Mouse (Mus musculus) hindbrain, embryonic 15.5 days (tissue): ENCODE measurements at regions not wholly inside any gene's neighbourhood (a gene's known extent, or its start where the extent isn't known, plus 50 kb on each side); places are given as distances from the start of the nearest gene placed in this dataset.

Source experiments
- ATAC-seq: fragments of 200-750 bp; cut with Nextera tagmentation; 2 replicates; pipeline ENCODE4 v1.8.0; 2017; ENCODE audit warnings: low read depth, moderate number of reproducible peaks, moderate TSS enrichment; ENCODE audit not compliant: low FRiP score
- H3K27ac ChIP-seq: fragments of 300-500 bp; sonication (generic); replicated peaks from 2 replicates; pipeline ENCODE4 v1.5.1; 2015; ENCODE audit warnings: mild to moderate bottlenecking, inconsistent platforms
- H3K27me3 ChIP-seq: fragments of 300-500 bp; sonication (generic); 2 replicates; pipeline ENCODE4 v1.6.1; 2015; ENCODE audit warnings: control low read depth, inconsistent platforms
- H3K36me3 ChIP-seq: fragments of 300-500 bp; sonication (generic); 2 replicates; pipeline ENCODE4 v1.6.1; 2015; ENCODE audit warnings: control low read depth, inconsistent platforms
- H3K4me1 ChIP-seq: fragments of 300-500 bp; sonication (generic); replicated peaks from 2 replicates; pipeline ENCODE4 v1.6.1; 2015; ENCODE audit warnings: control low read depth, inconsistent platforms
- H3K4me2 ChIP-seq: fragments of 300-500 bp; sonication (generic); 2 replicates; pipeline ENCODE4 v1.6.1; 2015; ENCODE audit warnings: moderate library complexity, mild to moderate bottlenecking, inconsistent platforms
- H3K4me3 ChIP-seq: fragments of 300-500 bp; sonication (generic); 2 replicates; pipeline ENCODE4 v1.5.1; 2015; ENCODE audit warnings: mild to moderate bottlenecking, inconsistent platforms
- H3K9ac ChIP-seq: fragments of 300-500 bp; sonication (generic); 2 replicates; pipeline ENCODE4 v1.6.1; 2015; ENCODE audit warnings: inconsistent platforms
- H3K9me3 ChIP-seq: fragments of 300-500 bp; sonication (generic); 2 replicates; pipeline ENCODE4 v1.6.1; 2016; ENCODE audit warnings: control low read depth, inconsistent platforms
- WGBS: fragments of 180-500 bp; shearing (Covaris S2); methylation state at CpG from one replicate; pipeline ENCODE4 v1.1.7; 2015; 5-methylcytosine and 5-hydroxymethylcytosine counted together

DNA sequence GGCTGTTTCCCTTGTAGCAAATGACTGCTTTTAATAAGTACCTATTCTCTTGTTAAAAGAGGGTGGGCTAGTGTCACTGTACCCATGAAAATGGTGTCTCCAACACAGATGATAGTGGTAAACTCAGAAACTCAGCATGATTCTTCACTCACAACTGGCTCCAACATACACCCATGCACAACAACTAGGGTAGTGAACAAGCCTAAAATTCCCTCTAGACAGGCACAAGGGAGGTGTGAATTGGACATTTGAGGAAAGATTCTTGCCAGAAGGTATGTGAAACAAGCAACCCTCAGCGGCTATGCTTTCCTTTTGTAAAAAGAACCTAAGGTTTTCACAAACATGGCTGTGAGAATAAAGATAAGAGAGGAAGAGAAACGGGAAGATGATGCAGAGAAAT, 579.0 kb upstream of the Fam92a start:
- ATAC-seq = no peak
- Histone ChIP-seq H3K36me3 (no peaks in the 10 kb centered on the region), H3K9ac (no peak overlapping the region), H3K4me2 (no peak overlapping the region), H3K27ac (no peak overlapping the region), H3K27me3 (no peaks in the 10 kb centered on the region), H3K4me1 (no peaks in the 10 kb centered on the region), H3K9me3 (no peaks in the 10 kb centered on the region), H3K4me3 (no peak overlapping the region)
- WGBS = 79% methylated on average over 2 of the region's 2 CpGs

DNA sequence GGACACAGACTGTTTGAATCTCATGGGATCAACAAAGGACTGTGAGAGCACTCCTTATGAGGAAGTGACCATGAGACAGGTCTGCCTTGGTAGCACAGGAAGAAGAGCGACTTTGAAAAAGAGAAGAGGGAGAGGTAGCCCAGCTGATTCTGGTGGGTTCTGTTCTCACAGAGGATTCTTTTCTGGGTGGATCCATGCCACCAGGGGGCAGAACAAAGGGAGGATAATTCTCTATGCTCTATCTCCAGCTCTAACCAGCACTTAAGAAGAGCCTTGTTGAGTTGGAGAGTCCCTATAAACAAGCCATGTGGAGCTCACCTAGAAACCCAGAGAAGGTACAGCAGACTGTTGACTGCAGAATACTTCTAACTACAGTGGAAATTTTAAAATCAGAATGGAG, 578.1 kb upstream of the Fam92a start:
- no peak for ATAC-seq
- H3K36me3 ChIP-seq = no peaks in the 10 kb centered on the region
- no peaks in the 10 kb centered on the region for H3K4me1 ChIP-seq
- H3K9me3 ChIP-seq = no peaks in the 10 kb centered on the region
- no peak overlapping the region for H3K27ac ChIP-seq
- H3K9ac ChIP-seq = no peak overlapping the region
- H3K4me3 ChIP-seq = no peak overlapping the region
- H3K27me3 ChIP-seq = no peaks in the 10 kb centered on the region
- 96% methylated on average over 1 of the region's 1 CpGs for WGBS
- H3K4me2 ChIP-seq = no peak overlapping the region

DNA sequence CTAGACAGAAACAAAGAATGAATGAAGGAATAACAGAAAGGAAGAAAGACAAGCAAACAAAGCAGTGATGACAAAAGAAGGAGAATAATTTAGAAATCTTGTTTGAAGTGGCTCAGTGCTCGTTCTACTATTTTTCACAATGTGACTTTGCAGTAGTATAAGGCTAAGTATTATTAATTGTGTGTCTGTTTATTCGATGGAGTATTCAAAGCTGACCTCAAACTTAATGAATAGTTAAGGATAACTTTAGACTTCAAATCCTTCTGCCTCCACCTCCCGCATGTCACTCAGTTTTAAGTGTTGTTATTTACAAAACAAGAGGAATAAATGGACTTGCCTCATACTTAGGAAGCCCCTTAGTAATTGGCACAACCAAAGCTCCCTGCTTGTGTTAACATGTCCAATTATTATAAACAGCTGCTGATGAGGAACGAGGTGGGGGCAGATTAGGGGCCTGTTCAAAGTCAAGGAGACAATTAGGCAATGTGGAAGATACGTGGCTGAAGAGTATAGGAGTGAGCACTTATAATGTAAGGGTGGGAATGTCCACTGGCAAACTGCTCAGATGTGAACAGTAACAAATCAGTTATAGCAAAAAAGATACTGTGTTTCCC, 572.0 kb upstream of the Fam92a start:
- Histone ChIP-seq H3K4me1 (no peaks in the 10 kb centered on the region), H3K27me3 (no peaks in the 10 kb centered on the region), H3K27ac (no peak overlapping the region), H3K9me3 (no peaks in the 10 kb centered on the region), H3K4me2 (no peak overlapping the region), H3K9ac (no peak overlapping the region), H3K36me3 (no peaks in the 10 kb centered on the region), H3K4me3 (no peak overlapping the region)
- 67% methylated on average over 5 of the region's 5 CpGs for WGBS
- no peak for ATAC-seq

DNA sequence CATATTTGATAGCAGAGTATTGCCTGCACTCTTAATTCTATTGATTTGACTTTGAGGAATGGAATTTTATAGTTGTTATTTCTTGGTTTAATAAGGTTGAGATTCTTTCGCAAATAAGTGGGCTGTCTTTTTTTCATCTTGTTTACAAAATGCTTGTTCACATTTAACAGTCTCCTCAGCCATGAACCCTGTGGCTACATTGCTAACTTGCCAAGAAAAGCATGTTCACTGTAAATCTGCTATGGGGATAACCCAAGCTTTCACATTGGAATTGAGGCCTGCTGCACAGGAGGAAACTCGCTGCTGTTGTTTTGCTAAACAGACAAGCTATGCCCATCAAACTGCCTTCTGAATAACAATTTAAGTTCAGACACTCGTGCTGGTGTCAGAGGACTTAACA, 564.6 kb upstream of the Fam92a start:
- no peaks in the 10 kb centered on the region for H3K9me3 ChIP-seq
- no peak overlapping the region for H3K4me2 ChIP-seq
- 62% methylated on average over 3 of the region's 3 CpGs for WGBS
- H3K4me3 ChIP-seq = no peak overlapping the region
- no peaks in the 10 kb centered on the region for H3K27me3 ChIP-seq
- H3K9ac ChIP-seq = no peak overlapping the region
- no peak overlapping the region for H3K27ac ChIP-seq
- H3K4me1 ChIP-seq = no peaks in the 10 kb centered on the region
- ATAC-seq = no peak
- H3K36me3 ChIP-seq = no peaks in the 10 kb centered on the region

DNA sequence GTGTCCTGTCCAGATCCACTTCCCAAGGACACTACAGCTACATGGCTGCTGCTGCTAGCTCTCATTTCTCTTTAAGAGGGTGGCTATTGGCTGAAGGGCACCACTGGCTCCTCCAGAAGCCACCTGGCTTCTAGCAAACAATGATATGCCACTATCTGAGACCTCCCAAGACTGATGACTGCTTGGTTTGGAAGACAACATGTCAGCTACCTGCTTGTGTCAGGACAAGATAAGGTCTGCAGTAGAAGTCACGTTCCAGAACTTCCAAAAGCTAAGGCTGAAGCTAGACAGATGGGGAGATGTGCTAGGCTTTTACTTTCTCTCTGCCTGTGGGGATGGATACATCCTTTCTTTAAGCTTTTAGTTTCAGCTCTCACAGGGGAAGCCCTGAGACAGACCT, 528.4 kb upstream of the Fam92a start:
- H3K36me3 ChIP-seq = no peaks in the 10 kb centered on the region
- no peak overlapping the region for H3K4me2 ChIP-seq
- H3K27me3 ChIP-seq = no peaks in the 10 kb centered on the region
- H3K9me3 ChIP-seq = no peaks in the 10 kb centered on the region
- H3K4me1 ChIP-seq = no peaks in the 10 kb centered on the region
- 90% methylated on average over 1 of the region's 1 CpGs for WGBS
- no peak overlapping the region for H3K9ac ChIP-seq
- ATAC-seq = no peak
- H3K27ac ChIP-seq = no peak overlapping the region
- H3K4me3 ChIP-seq = no peak overlapping the region

DNA sequence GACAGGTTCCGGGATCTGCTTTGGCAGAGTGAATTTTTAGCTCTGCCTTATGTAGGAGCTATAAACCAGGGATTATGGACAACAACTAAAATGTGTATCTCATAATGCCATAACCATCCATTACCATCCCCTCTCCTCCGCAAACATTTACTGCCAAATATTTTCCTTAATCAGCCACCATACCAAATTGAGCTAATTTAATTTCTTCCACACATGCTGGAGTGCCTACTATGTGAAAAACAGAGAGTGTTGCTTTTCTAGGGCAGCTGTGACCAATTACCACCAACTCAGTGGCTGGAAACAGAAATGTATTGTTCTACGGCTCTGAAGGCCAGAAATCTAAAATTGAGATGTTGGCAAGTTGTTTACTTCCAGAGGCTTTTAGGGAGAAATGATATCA, 506.0 kb upstream of the Fam92a start:
- H3K4me1 ChIP-seq = no peaks in the 10 kb centered on the region
- no peak overlapping the region for H3K9ac ChIP-seq
- 81% methylated on average over 3 of the region's 3 CpGs for WGBS
- H3K4me2 ChIP-seq = no peak overlapping the region
- H3K36me3 ChIP-seq = no peaks in the 10 kb centered on the region
- H3K27me3 ChIP-seq = no peaks in the 10 kb centered on the region
- no peak for ATAC-seq
- no peak overlapping the region for H3K27ac ChIP-seq
- no peak overlapping the region for H3K4me3 ChIP-seq
- no peaks in the 10 kb centered on the region for H3K9me3 ChIP-seq

DNA sequence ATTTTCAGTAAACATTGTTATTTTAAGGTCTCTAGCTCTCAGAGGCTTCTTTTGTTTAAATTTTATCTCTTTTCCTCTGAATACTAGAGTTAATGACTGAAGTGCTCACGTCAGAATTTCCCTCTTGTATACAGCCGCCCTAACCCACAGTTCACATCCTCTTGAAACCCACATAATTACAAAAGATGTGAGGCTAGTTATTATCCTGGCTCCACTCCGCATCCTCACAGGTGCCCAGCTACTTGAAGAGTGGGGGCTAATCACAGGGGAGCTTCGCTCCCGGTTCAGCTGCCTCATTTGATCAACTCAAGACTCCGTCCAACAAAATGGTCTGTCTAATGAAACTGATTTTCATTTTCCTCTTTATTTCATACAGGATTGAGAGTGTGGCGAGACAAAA, 499.6 kb upstream of the Fam92a start:
- Histone ChIP-seq H3K9ac (no peak overlapping the region), H3K4me1 (no peaks in the 10 kb centered on the region), H3K9me3 (no peaks in the 10 kb centered on the region), H3K27me3 (no peaks in the 10 kb centered on the region), H3K4me2 (no peak overlapping the region), H3K4me3 (no peak overlapping the region), H3K36me3 (no peaks in the 10 kb centered on the region), H3K27ac (no peak overlapping the region)
- whole genome bisulfite sequencing = 75% methylated on average over 7 of the region's 7 CpGs
- ATAC-seq = no peak

DNA sequence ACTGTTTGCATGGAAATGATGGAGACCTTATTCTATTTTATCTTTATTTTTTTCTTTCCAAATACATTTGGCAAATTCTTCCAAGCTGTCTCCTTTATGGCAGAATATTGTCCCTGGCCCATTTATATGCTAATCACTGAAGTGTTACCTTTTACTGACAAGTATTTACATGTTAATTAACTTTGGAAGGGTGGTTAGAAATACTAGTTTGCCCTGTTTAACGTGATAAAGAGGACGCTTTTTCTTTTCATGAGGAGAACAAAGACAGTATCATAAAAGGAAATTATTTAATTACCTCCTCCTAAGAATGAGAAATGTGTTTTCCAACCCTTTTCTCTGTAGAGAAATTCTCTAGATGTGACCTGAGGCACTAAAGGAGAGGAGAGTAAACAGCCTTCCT, 491.4 kb upstream of the Fam92a start:
- Histone ChIP-seq H3K27me3 (no peaks in the 10 kb centered on the region), H3K9ac (no peak overlapping the region), H3K27ac (no peak overlapping the region), H3K9me3 (no peaks in the 10 kb centered on the region), H3K4me1 (no peaks in the 10 kb centered on the region), H3K4me2 (no peak overlapping the region), H3K4me3 (no peak overlapping the region), H3K36me3 (no peaks in the 10 kb centered on the region)
- WGBS = 8% methylated on average over 2 of the region's 2 CpGs
- no peak for ATAC-seq

DNA sequence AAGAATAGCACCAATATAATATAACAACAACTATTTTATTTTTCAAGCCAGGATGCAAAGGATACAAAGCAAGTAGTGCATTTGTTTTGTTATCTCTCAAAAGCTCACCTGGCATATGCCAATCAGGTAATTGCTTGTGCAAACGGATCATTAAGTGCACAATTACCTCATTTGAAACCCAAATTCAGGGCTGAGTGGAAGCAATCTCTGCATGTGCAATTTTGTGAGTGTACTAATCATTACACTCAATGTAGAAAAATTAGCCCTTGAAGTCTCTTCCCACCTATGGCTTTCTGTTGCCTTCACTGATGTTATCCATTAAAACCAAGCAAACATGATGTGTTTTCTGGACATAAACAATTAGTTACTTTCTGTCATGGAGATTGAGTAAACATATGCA, 490.9 kb upstream of the Fam92a start:
- no peak for ATAC-seq
- Histone ChIP-seq H3K27ac (no peak overlapping the region), H3K36me3 (no peaks in the 10 kb centered on the region), H3K4me3 (no peak overlapping the region), H3K27me3 (no peaks in the 10 kb centered on the region), H3K9ac (no peak overlapping the region), H3K4me1 (no peaks in the 10 kb centered on the region), H3K4me2 (no peak overlapping the region), H3K9me3 (no peaks in the 10 kb centered on the region)
- 48% methylated on average over 1 of the region's 1 CpGs for WGBS

DNA sequence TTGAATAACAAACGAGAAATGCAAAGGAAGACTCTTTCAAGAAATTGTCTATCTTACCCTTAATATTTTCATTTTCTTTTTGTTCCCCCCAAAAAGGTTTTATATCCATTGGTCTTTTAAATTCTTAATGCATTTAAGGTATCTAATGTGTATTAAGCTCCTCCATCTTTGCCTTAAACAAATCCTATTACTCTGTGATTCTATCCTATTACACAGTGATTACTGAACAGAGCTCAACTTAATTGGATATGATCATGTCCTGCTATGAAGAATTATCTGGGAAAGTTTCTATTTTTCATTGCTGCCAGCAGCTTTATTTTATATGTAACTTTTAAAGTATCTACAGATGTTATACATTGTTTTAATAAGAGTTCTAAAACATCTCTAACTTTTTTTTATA, 487.3 kb upstream of the Fam92a start:
- no peak overlapping the region for H3K9ac ChIP-seq
- H3K27ac ChIP-seq = no peak overlapping the region
- H3K27me3 ChIP-seq = no peaks in the 10 kb centered on the region
- no peak overlapping the region for H3K4me2 ChIP-seq
- ATAC-seq = no peak
- peaks cover 11% of the 10 kb centered on the region for H3K4me1 ChIP-seq
- WGBS = 56% methylated on average over 1 of the region's 1 CpGs
- no peaks in the 10 kb centered on the region for H3K9me3 ChIP-seq
- H3K36me3 ChIP-seq = no peaks in the 10 kb centered on the region
- H3K4me3 ChIP-seq = no peak overlapping the region

DNA sequence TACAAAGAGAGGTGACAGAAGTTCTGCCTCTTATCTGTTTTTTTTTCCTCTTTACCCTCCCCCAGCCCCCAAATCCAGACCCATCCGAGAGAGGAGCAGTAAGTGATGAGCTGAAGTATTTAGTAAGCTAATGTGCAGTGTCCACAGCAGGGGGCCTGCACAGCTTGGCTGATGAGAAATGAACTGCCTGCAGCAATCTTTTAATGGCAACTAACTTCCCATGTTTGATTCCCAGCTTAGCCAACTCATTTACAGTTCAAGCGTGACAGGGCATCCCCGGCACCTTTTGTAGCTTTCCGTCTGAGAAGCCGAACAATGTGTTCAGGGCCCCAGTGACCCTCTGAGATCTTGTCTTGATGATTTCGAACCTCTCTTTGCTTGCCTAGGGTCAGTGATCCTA, 486.8 kb upstream of the Fam92a start:
- no peak overlapping the region for H3K9ac ChIP-seq
- H3K27ac ChIP-seq = no peak overlapping the region
- no peak overlapping the region for H3K4me2 ChIP-seq
- ATAC-seq = no peak
- peaks cover 11% of the 10 kb centered on the region for H3K4me1 ChIP-seq
- H3K9me3 ChIP-seq = no peaks in the 10 kb centered on the region
- 17% methylated on average over 6 of the region's 6 CpGs for WGBS
- no peaks in the 10 kb centered on the region for H3K27me3 ChIP-seq
- H3K4me3 ChIP-seq = no peak overlapping the region
- no peaks in the 10 kb centered on the region for H3K36me3 ChIP-seq

DNA sequence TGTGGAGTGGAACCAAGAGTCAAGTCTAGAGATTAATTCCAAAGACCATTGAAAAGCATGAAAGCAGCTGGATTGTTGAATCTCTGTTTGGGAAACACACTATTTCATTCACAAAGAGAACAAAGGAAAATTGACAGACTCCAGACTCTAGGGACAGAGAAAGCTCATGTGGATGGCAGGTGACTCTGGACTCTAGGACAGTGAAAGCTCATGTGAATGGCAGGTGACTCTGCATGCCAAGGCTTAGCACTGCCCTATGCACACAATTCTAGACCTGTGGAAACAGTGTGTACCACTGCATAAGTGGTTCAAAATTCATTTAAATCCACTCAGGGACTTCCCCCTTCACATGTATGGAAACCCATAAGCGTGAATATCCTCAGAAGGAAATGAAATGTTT, 486.0 kb upstream of the Fam92a start:
- H3K27me3 ChIP-seq = no peaks in the 10 kb centered on the region
- peaks cover 11% of the 10 kb centered on the region for H3K4me1 ChIP-seq
- 86% methylated on average over 1 of the region's 1 CpGs for WGBS
- H3K4me2 ChIP-seq = no peak overlapping the region
- no peak overlapping the region for H3K27ac ChIP-seq
- ATAC-seq = no peak
- H3K36me3 ChIP-seq = no peaks in the 10 kb centered on the region
- H3K9ac ChIP-seq = no peak overlapping the region
- no peaks in the 10 kb centered on the region for H3K9me3 ChIP-seq
- H3K4me3 ChIP-seq = no peak overlapping the region

DNA sequence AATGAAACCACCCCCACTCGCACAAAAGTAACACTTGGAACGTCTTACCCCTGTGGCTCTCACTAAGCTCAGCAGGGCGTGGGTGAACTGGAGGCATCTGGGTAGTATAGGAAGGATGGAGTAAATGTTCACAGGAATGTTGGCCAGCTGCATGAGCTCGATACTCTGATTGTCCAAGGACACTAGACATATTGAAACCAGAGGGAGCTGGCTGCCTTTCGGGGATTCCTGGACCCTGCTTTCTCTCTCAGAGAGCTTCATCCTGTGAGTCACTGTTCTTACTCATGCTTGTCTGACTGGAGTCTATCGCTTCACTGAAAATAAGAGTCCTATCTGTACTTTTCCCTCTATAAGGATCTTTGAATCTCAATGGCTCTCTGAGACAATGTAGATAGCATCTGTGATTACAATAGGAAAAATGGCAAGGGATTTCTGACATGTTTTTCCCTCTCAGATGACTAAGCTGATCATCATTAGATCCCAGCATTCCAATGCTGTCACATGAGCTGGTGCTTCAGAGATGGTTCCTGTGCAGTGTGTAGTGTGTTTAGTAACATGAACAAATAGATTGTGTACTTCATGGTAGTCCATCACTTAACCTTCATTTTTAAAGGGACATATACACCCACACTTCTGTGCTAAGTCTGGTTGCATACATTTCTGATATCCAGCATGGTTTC, 485.2 kb upstream of the Fam92a start:
- no peak overlapping the region for H3K4me3 ChIP-seq

More for the DNA sequence above, 485.2 kb upstream of the Fam92a start:
- no peak for ATAC-seq
- Histone ChIP-seq H3K4me2 (no peak overlapping the region), H3K9ac (no peak overlapping the region), H3K27me3 (no peaks in the 10 kb centered on the region), H3K4me1 (peaks cover 11% of the 10 kb centered on the region), H3K9me3 (no peaks in the 10 kb centered on the region), H3K27ac (no peak overlapping the region), H3K36me3 (no peaks in the 10 kb centered on the region)
- 91% methylated on average over 6 of the region's 6 CpGs for WGBS
